Mouse (Mus musculus) layer of hippocampus, postnatal 14 days (tissue): ENCODE measurements at regions not wholly inside any gene's neighbourhood (a gene's known extent, or its start where the extent isn't known, plus 50 kb on each side); places are given as distances from the start of the nearest gene placed in this dataset.

ENCODE experiments used
- DNase-seq, 2 experiments: peaks; one replicate each; pipeline ENCODE4 v3.0.0; 2021 to 2022; ENCODE audit warnings: low spot score in 2 of 2, mixed read lengths in 1 of 2

GRCm38 (mm10) chr6:121560852-121561251, 74.3 kb upstream of the A2m start:
- peak; percentile 49 to 76 for DNase-seq

GRCm38 (mm10) chr6:121560393-121560793, 74.8 kb upstream of the A2m start:
- DNase-seq, result no peak

GRCm38 (mm10) chr6:121556481-121556880, 78.7 kb upstream of the A2m start:
- peak in 1 of 2 experiments; percentile 33 for DNase-seq

GRCm38 (mm10) chr6:121553501-121554132, 80.1 kb upstream of the Iqsec3 start:
- DNase-seq, result no peak

- DNase-seq, result no peak
These were observed 60.0 kb upstream of the Iqsec3 start for GRCm38 (mm10) chr6:121533521-121533920.

GRCm38 (mm10) chr6:121532926-121533325, 59.4 kb upstream of the Iqsec3 start:
- peak; percentile 80 to 81 for DNase-seq

GRCm38 (mm10) chr6:121531825-121532389, 58.4 kb upstream of the Iqsec3 start:
- no peak for DNase-seq

- no peak for DNase-seq
These were observed 53.8 kb upstream of the Iqsec3 start for GRCm38 (mm10) chr6:121527281-121527680.

GRCm38 (mm10) chr6:121526121-121526520, 52.6 kb upstream of the Iqsec3 start:
- no peak for DNase-seq

- no peak for DNase-seq
These were observed 51.1 kb upstream of the Iqsec3 start for GRCm38 (mm10) chr6:121524613-121524970.

GRCm38 (mm10) chr6:121523882-121524612, 50.6 kb upstream of the Iqsec3 start:
- no peak for DNase-seq
